Mouse (Mus musculus) thymus, postnatal 14 days (tissue): ENCODE measurements at regions not wholly inside any gene's neighbourhood (a gene's known extent, or its start where the extent isn't known, plus 50 kb on each side); places are given as distances from the start of the nearest gene placed in this dataset.

Experiments
- DNase-seq: peaks from one replicate; pipeline ENCODE4 v3.0.0; 2021

DNA sequence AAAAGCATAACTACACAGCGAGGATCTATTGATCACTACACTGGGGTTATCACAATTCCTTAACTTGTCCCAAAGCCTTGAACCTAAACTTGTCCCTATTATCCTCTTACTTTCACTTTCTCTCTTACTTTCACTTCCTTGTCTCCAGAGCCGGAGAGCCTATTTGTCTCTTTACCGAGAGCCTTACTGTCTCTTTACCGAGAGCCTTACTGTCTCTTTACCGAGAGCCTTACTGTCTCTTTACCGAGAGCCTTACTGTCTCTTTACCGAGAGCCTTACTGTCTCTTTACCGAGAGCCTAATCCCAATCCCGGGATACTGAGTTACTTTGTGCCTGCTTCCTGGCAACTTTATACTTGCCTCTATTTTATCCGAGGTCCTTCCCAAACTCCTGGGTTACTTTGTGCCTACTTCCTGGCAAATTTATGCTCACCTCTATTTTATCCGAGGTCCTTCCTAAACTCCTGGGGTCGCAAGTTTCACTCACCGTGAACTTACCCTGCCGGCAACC is 335.3 kb upstream of the Ccng1 start:
- DNase-seq: peak; percentile 10

DNA sequence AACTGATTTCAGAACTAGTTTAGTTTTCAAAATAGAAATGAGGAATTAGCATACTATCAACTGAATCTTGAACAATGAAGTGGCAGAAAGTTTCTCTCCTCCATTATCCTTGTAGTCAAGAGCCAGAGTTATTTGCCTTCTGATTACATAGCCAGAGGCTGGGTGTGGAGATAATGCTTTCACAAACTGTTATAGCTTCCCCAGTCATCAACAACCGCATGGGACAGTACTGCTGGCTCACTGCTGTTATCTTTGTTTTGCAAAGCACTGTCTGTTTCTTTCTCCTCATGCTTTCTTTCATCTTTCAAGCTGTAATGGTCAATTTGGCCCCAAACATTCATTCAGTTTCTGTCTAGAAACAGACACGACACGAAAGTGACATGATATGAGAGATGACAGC is 308.5 kb upstream of the Ccng1 start:
- DNase-seq: no peak

GRCm38 (mm10) chr11:41057796-41058195 is 302.7 kb upstream of the Ccng1 start:
- no peak for DNase-seq

- DNase-seq: no peak
Measured at GRCm38 (mm10) chr11:41030018-41030417, 274.9 kb upstream of the Ccng1 start.

- DNase-seq: no peak
Measured at GRCm38 (mm10) chr11:41010096-41010495, 255.0 kb upstream of the Ccng1 start.

GRCm38 (mm10) chr11:40972806-40973205 is 217.7 kb upstream of the Ccng1 start:
- DNase-seq: no peak

DNA sequence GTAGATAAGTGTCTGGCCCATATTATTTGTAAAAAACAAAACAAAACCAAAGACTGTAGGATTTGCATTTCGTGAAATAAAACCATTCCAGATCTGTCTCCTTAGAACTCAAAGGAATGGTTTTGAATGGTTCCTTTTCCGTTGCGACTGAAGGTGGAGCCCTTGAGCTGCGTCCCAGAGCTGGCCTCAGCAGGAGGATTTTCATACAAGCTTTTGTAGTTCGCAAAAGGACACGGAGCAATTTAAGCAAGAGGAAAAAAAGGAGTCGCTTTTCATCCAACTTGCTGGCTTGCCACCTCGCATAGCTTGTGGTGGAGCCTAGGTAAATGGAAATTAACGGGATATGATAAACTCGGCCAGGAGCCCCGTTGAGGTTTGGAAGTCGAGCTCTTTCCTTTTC is 172.1 kb upstream of the Ccng1 start:
- DNase-seq: peak; percentile 3

GRCm38 (mm10) chr11:40891485-40891884 is 136.4 kb upstream of the Ccng1 start:
- DNase-seq: no peak

DNA sequence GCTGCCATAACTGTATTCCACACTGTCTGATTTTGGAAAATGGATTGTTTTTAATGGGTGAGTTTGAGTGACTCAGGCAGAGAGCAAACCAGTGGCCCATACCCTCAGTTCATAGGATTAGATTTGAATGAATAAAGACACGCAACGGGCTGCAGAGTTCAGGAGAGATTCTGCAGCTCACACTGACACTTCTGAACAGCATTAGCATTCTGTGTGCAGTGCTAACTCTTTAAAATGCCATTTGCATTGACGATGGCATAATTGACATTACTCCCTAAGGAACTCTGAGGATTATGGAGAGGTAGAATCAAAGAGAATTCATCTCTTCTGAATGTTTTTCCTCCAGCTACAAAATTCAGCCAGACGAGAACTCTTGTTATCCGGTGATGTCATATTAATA is 129.4 kb upstream of the Ccng1 start:
- no peak for DNase-seq

DNA sequence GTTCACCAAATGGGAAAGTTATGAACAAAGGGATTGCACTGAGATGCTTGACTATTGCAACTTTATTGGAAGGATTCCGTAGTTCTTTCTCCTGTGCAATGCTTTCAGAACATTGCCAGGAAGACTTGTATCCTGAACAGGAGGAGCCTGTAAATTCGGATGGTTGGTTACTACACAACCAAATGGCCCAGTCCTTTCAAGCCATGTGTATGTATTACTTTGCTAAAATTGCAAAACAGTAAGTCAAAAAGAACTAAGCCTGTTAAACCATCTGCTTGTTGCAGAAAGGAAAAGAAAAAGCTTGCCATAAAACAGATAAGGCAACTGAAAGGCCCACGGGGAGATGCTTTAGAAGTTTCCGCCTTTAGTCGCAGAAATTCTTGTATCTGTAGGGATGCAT is 124.5 kb upstream of the Ccng1 start:
- no peak for DNase-seq

- no peak for DNase-seq
Measured at GRCm38 (mm10) chr11:40873002-40873401, 117.9 kb upstream of the Ccng1 start.

- peak; percentile 6 for DNase-seq
Measured at GRCm38 (mm10) chr11:40865694-40866093, 110.6 kb upstream of the Ccng1 start.

GRCm38 (mm10) chr11:40851361-40851760 is 96.2 kb upstream of the Ccng1 start:
- no peak for DNase-seq

DNA sequence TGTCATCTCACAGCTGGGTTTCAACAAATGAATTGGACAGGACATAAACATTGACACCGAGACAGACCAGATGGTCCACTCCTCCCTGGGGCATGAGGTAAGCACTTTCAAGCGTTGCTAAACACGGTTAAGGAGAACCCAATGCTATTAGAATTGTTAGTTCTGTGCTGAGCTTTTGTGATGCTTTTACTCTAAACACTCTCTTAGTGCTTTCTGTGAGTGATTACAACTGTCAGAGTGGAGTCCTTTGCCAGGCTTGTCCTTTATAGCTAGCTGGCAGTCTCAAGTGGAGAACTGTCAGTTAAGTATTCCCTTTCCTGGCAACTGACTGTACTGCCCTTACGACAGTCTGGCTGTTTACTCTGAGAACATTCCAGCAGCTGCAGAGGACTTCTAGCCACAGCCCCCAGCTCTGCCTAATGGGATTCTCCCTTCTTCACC is 95.6 kb upstream of the Ccng1 start:
- DNase-seq: no peak

GRCm38 (mm10) chr11:40846586-40846985 is 91.5 kb upstream of the Ccng1 start:
- DNase-seq: no peak

DNA sequence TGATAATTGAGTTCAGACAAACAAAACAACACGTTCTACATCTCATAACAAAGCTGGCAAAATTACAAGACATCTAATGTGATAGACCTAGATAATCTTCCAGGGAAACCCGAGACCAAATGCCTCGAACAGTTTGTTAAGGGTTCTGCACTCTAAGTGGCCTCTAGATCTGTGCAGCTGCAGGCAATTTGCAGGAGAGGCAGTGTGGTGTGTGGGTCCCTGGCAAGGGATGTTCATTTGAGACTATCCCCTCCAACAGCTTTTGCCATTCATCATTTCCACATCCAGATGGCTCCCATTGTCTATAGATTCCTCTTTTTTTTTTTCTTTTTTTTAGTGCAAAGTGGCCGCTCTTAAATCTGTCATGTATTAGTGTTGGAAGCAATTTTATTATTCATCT is 80.3 kb upstream of the Ccng1 start:
- DNase-seq: no peak
